Mouse (Mus musculus) small intestine, adult 2 months (tissue): ENCODE measurements around the gene Slc51a. TPM values are rescaled to one million over a fixed set of nuclear protein-coding genes. Genes with fewer than 3 reads are reported as not detected.

Experiments
- H3K27ac ChIP-seq: fragments of 200-500 bp; 2 replicates; pipeline ENCODE4 v1.5.1; 2012; ENCODE audit warnings: low read depth, low read length, control low read depth, inconsistent platforms; ENCODE audit not compliant: insufficient read depth
- H3K27me3 ChIP-seq: fragments of 200-500 bp; 2 replicates; pipeline ENCODE4 v1.6.1; 2012; ENCODE audit warnings: mild to moderate bottlenecking, moderate library complexity, low read length, inconsistent platforms; ENCODE audit not compliant: control insufficient read depth, insufficient read depth
- H3K36me3 ChIP-seq: fragments of 200-500 bp; 2 replicates; pipeline ENCODE4 v1.6.1; 2012; ENCODE audit warnings: mild to moderate bottlenecking, low read length, control low read depth, inconsistent platforms; ENCODE audit not compliant: control insufficient read depth, insufficient read depth
- H3K4me1 ChIP-seq: fragments of 200-500 bp; 2 replicates; pipeline ENCODE4 v1.6.1; 2012; ENCODE audit warnings: low read length, inconsistent platforms, mixed read lengths; ENCODE audit not compliant: control insufficient read depth, insufficient read depth, insufficient read length
- H3K4me3 ChIP-seq: fragments of 200-500 bp; 2 replicates; pipeline ENCODE4 v1.5.1; 2012; ENCODE audit warnings: low read depth, mild to moderate bottlenecking, control low read depth, inconsistent platforms, low read length, moderate library complexity
- CTCF ChIP-seq: fragments of 200-500 bp; IDR thresholded peaks from 2 replicates; pipeline ENCODE4 v1.5.1; 2012; ENCODE audit warnings: low read depth, mild to moderate bottlenecking, control low read depth, inconsistent platforms, low read length, moderate library complexity, mixed read lengths; ENCODE audit not compliant: insufficient replicate concordance, insufficient read length; ENCODE audit errors: extremely low read depth
- POLR2A ChIP-seq: fragments of 200-500 bp; IDR thresholded peaks from 2 replicates; pipeline ENCODE4 v1.6.1; 2012; ENCODE audit warnings: low read depth, mild to moderate bottlenecking, control low read depth, inconsistent platforms, low read length, moderate library complexity
- WGBS: fragments of 180-500 bp; shearing (Covaris S2); methylation state at CpG from one replicate; pipeline ENCODE4 v1.1.7; 2018; 5-methylcytosine and 5-hydroxymethylcytosine counted together
- polyA plus RNA-seq: library from polyadenylated mRNA; depleted of rRNA; stranded (reverse); fragments of >200 nt; gene quantifications from 2 replicates; pipeline ENCODE4 v1.2.3, GENCODE M21; 2012; rRNA removed

Gene Slc51a
- polyA plus RNA-seq = 102 and 424 TPM in 2 replicates

- 31% methylated on average over 15 of the region's 15 CpGs for WGBS
- H3K4me1 ChIP-seq = peaks cover 21% of the 10 kb centered on the region; the same call in 1 of the 2 replicates
- H3K27me3 ChIP-seq = no peaks in the 10 kb centered on the region
- TF ChIP-seq POLR2A (peak; percentile 71), CTCF (no peak)
- H3K36me3 ChIP-seq = peaks cover 4% of the 10 kb centered on the region; the same call in 1 of the 2 replicates
- H3K4me3 ChIP-seq = peak within 1 kb of the TSS; percentile 67
- peak within 1 kb of the TSS; percentile 95 for H3K27ac ChIP-seq
These were observed at the start of gene Slc51a for GRCm38 (mm10) chr16:32487234-32488111. Gene Slc51a, minus strand, starts transcription at chr16:32487879.

GRCm38 (mm10) chr16:32535157-32535751, 47.6 kb upstream of the Slc51a start:
- H3K4me1 ChIP-seq = no peaks in the 10 kb centered on the region; the same call in 1 of the 2 replicates
- no peak overlapping the region for H3K4me3 ChIP-seq
- TF ChIP-seq POLR2A (no peak), CTCF (no peak)
- H3K36me3 ChIP-seq = no peaks in the 10 kb centered on the region
- H3K27me3 ChIP-seq = no peaks in the 10 kb centered on the region
- no peak overlapping the region for H3K27ac ChIP-seq
- 77% methylated on average over 5 of the region's 5 CpGs for whole genome bisulfite sequencing

GRCm38 (mm10) chr16:32532878-32533826, 45.5 kb upstream of the Slc51a start:
- TF ChIP-seq CTCF = no peak
- TF ChIP-seq POLR2A = no peak
- Histone ChIP-seq H3K27ac (no peak overlapping the region), H3K27me3 (no peaks in the 10 kb centered on the region), H3K4me3 (no peak overlapping the region), H3K36me3 (no peaks in the 10 kb centered on the region), H3K4me1 (no peaks in the 10 kb centered on the region; the same call in 1 of the 2 replicates)
- 84% methylated on average over 18 of the region's 18 CpGs for WGBS

- Histone ChIP-seq H3K27me3 (no peaks in the 10 kb centered on the region), H3K4me1 (peaks cover 13% of the 10 kb centered on the region; the same call in 1 of the 2 replicates), H3K36me3 (no peaks in the 10 kb centered on the region), H3K27ac (no peak overlapping the region), H3K4me3 (no peak overlapping the region)
- WGBS = 37% methylated on average over 7 of the region's 7 CpGs
- TF ChIP-seq CTCF (no peak), POLR2A (no peak)
These were observed 39.2 kb upstream of the Slc51a start for GRCm38 (mm10) chr16:32526906-32527305.

GRCm38 (mm10) chr16:32524244-32524615, 36.6 kb upstream of the Slc51a start:
- Histone ChIP-seq H3K36me3 (no peaks in the 10 kb centered on the region), H3K27me3 (no peaks in the 10 kb centered on the region), H3K27ac (peak overlapping the region; percentile 35; the same call in 1 of the 2 replicates), H3K4me3 (no peak overlapping the region), H3K4me1 (peaks cover 13% of the 10 kb centered on the region; the same call in 1 of the 2 replicates)
- WGBS = 25% methylated on average over 5 of the region's 5 CpGs
- no peak for TF ChIP-seq CTCF
- no peak for TF ChIP-seq POLR2A

- H3K36me3 ChIP-seq = no peaks in the 10 kb centered on the region
- no peak overlapping the region for H3K4me3 ChIP-seq
- peak overlapping the region; percentile 35; the same call in 1 of the 2 replicates for H3K27ac ChIP-seq
- no peak for TF ChIP-seq POLR2A
- TF ChIP-seq CTCF = no peak
- WGBS = 24% methylated on average over 8 of the region's 8 CpGs
- H3K27me3 ChIP-seq = no peaks in the 10 kb centered on the region
- peaks cover 13% of the 10 kb centered on the region; the same call in 1 of the 2 replicates for H3K4me1 ChIP-seq
These were observed 36.0 kb upstream of the Slc51a start for GRCm38 (mm10) chr16:32523462-32524243.
